In the genomic region with DNA sequence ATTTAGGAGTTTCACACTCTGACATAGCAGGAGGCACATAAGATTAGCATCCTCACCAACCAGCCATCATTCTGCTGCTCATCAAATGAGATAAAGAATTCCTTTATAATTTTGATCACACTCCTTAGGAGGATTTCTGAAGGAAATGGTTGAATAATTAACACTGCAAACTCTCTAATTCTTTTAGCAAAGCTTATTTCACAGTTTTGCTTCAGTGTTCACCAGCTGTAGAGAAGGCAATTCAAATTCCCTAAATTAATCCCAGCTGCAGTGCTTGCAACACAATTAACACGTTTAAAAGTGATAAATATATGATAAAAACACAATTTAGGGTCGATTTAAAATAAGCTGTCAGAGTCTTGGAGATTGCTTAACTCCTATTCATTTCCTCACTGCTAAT, we compare ENCODE assay signal across 22 mouse cellular contexts.
DNase-seq lines count a peak whose midpoint lies in the region; ATAC-seq and TF ChIP-seq lines count a peak whose summit lies in the region.
"Had no signal": no experiment of that assay in that cellular context is flagged by ENCODE, and none has a peak within 500 bp of the region (broad histone marks: within the 10 kb centered on the region; RNA-seq: fewer than 3 reads in every experiment).

No protein-coding gene starts in this region.

- H3K36me3 ChIP-seq in forebrain, embryonic 13.5 days (ENCODE audit: poor library complexity, severe bottlenecking): no peaks in the 10 kb centered on the region
- no peaks in the 10 kb centered on the region for H3K36me3 ChIP-seq in forebrain, postnatal 0 days (ENCODE audit: insufficient read depth)
- H3K36me3 ChIP-seq in forebrain, embryonic 16.5 days (ENCODE audit: control insufficient read depth, insufficient read depth): no peaks in the 10 kb centered on the region
- H3K36me3 ChIP-seq in forebrain, embryonic 15.5 days: no peaks in the 10 kb centered on the region
- H3K36me3 ChIP-seq: embryonic facial prominence, embryonic 10.5 days; embryonic facial prominence, embryonic 12.5 days; forebrain, embryonic 12.5 days; G1E had no signal

- 42% methylated on average over 2 of the region's 2 CpGs for WGBS in forebrain, embryonic 13.5 days
- WGBS in forebrain, postnatal 0 days: 24% methylated on average over 2 of the region's 2 CpGs
- WGBS in forebrain, embryonic 16.5 days: 20% methylated on average over 2 of the region's 2 CpGs
- WGBS in forebrain, embryonic 15.5 days: 19% methylated on average over 2 of the region's 2 CpGs

- no peak overlapping the region for H3K27ac ChIP-seq in forebrain, embryonic 13.5 days
- H3K27ac ChIP-seq in forebrain, postnatal 0 days (ENCODE audit: low read depth, low read length): no peak overlapping the region
- H3K27ac ChIP-seq in forebrain, embryonic 16.5 days (ENCODE audit: low read length): no peak overlapping the region
- H3K27ac ChIP-seq in forebrain, embryonic 15.5 days (replicated peaks): no peak overlapping the region
- H3K27ac ChIP-seq: embryonic facial prominence, embryonic 10.5 days; embryonic facial prominence, embryonic 12.5 days; forebrain, embryonic 12.5 days had no signal

- no peaks in the 10 kb centered on the region for H3K27me3 ChIP-seq in forebrain, embryonic 13.5 days
- no peaks in the 10 kb centered on the region for H3K27me3 ChIP-seq in forebrain, postnatal 0 days (ENCODE audit: insufficient read depth, low read length)
- 0 out of 2 replicates have a peak, but pooled peaks cover 2% of the 10 kb centered on the region for H3K27me3 ChIP-seq in forebrain, embryonic 16.5 days (replicated peaks; ENCODE audit: control insufficient read depth, insufficient read depth, low read length)
- 0 out of 2 replicates have a peak, but pooled peaks cover 5% of the 10 kb centered on the region for H3K27me3 ChIP-seq in forebrain, embryonic 15.5 days
- H3K27me3 ChIP-seq: CH12.LX; embryonic facial prominence, embryonic 12.5 days; forebrain, embryonic 12.5 days; Patski had no signal

- no peak overlapping the region for H3K4me3 ChIP-seq in forebrain, embryonic 13.5 days
- H3K4me3 ChIP-seq in forebrain, postnatal 0 days (ENCODE audit: low read depth, low read length): no peak overlapping the region
- H3K4me3 ChIP-seq in forebrain, embryonic 16.5 days (replicated peaks; ENCODE audit: low read length): no peak overlapping the region
- no peak overlapping the region for H3K4me3 ChIP-seq in forebrain, embryonic 15.5 days
- H3K4me3 ChIP-seq: embryonic facial prominence, embryonic 10.5 days; embryonic facial prominence, embryonic 12.5 days; forebrain, embryonic 12.5 days had no signal

- no peak for DNase-seq in forebrain, postnatal 0 days
- DNase-seq in spleen, postnatal 10 days (ENCODE audit: low spot score in 2 of 2): no peak
- DNase-seq: adrenal gland, adult 8-10 months; adrenal gland, postnatal 14 days; adrenal gland, postnatal 36 days; B cell, adult 2 months; cerebellum, adult 11-12 months; cerebellum, adult 2 months; cerebellum, adult 9-10 months; cerebellum, postnatal 10 days; cerebellum, postnatal 25 days had no signal

- no peak overlapping the region for H3K9ac ChIP-seq in forebrain, embryonic 13.5 days
- no peak overlapping the region for H3K9ac ChIP-seq in forebrain, postnatal 0 days
- H3K9ac ChIP-seq in forebrain, embryonic 16.5 days (replicated peaks; ENCODE audit: low read depth, low read length): no peak overlapping the region
- H3K9ac ChIP-seq in forebrain, embryonic 15.5 days (replicated peaks): no peak overlapping the region
- H3K9ac ChIP-seq: embryonic facial prominence, embryonic 12.5 days; forebrain, embryonic 12.5 days had no signal

- peak; percentile 36; the same call in 1 of the 2 replicates for ATAC-seq in forebrain, embryonic 13.5 days
- ATAC-seq in forebrain, postnatal 0 days: no peak
- peak; percentile 63; the same call in 1 of the 2 replicates for ATAC-seq in forebrain, embryonic 16.5 days
- no peak for ATAC-seq in forebrain, embryonic 15.5 days (replicated peaks)
- ATAC-seq: activated CD4-positive, CD25-positive, alpha-beta regulatory T cell, adult 4 months; CD4-positive, CD25-positive, alpha-beta regulatory T cell, adult 4 months; Patski had no signal

- no peaks in the 10 kb centered on the region for H3K4me1 ChIP-seq in forebrain, embryonic 13.5 days
- no peaks in the 10 kb centered on the region for H3K4me1 ChIP-seq in forebrain, postnatal 0 days (ENCODE audit: insufficient read depth)
- H3K4me1 ChIP-seq in forebrain, embryonic 16.5 days (replicated peaks; ENCODE audit: control insufficient read depth, insufficient read depth, low read length): no peaks in the 10 kb centered on the region
- H3K4me1 ChIP-seq in forebrain, embryonic 15.5 days: no peaks in the 10 kb centered on the region
- H3K4me1 ChIP-seq: embryonic facial prominence, embryonic 10.5 days; embryonic facial prominence, embryonic 12.5 days; forebrain, embryonic 12.5 days had no signal

- H3K4me2 ChIP-seq in forebrain, embryonic 13.5 days: no peak overlapping the region
- no peak overlapping the region for H3K4me2 ChIP-seq in forebrain, postnatal 0 days (ENCODE audit: low read depth)
- H3K4me2 ChIP-seq in forebrain, embryonic 16.5 days (ENCODE audit: low read length): no peak overlapping the region
- H3K4me2 ChIP-seq in forebrain, embryonic 15.5 days (replicated peaks): no peak overlapping the region
- H3K4me2 ChIP-seq: embryonic facial prominence, embryonic 12.5 days; forebrain, embryonic 12.5 days had no signal

- no peaks in the 10 kb centered on the region for H3K9me3 ChIP-seq in forebrain, embryonic 13.5 days (replicated peaks)
- H3K9me3 ChIP-seq in forebrain, postnatal 0 days (ENCODE audit: low read length): no peaks in the 10 kb centered on the region
- no peaks in the 10 kb centered on the region for H3K9me3 ChIP-seq in forebrain, embryonic 16.5 days (ENCODE audit: control insufficient read depth, low read length)
- no peaks in the 10 kb centered on the region for H3K9me3 ChIP-seq in forebrain, embryonic 15.5 days
- H3K9me3 ChIP-seq: embryonic facial prominence, embryonic 10.5 days; embryonic facial prominence, embryonic 12.5 days; forebrain, embryonic 12.5 days; G1E had no signal

- no peak for TF ChIP-seq CTCF in forebrain, postnatal 0 days (IDR thresholded peaks at IDR 0.05; ENCODE audit: low read depth)

Comparison
In these comparisons a context has a peak if more than half of its experiments do, and no peak if none do; other contexts are left out.
1. ATAC-seq: peak in forebrain, embryonic 13.5 days (single experiment) and forebrain, embryonic 16.5 days (single experiment); none in forebrain, postnatal 0 days (single experiment) and forebrain, embryonic 15.5 days (single experiment).